Mouse (Mus musculus) heart, adult 9 months (tissue): ENCODE results near the gene Rpl37.
A peak's percentile ranks its signal among the peaks of the same experiment; 100 is the strongest.

Source experiments
- DNase-seq, 2 experiments: peaks; one replicate each; pipeline ENCODE4 v3.0.0; 2022; ENCODE audit warnings: low spot score in 2 of 2

Gene Rpl37

DNA sequence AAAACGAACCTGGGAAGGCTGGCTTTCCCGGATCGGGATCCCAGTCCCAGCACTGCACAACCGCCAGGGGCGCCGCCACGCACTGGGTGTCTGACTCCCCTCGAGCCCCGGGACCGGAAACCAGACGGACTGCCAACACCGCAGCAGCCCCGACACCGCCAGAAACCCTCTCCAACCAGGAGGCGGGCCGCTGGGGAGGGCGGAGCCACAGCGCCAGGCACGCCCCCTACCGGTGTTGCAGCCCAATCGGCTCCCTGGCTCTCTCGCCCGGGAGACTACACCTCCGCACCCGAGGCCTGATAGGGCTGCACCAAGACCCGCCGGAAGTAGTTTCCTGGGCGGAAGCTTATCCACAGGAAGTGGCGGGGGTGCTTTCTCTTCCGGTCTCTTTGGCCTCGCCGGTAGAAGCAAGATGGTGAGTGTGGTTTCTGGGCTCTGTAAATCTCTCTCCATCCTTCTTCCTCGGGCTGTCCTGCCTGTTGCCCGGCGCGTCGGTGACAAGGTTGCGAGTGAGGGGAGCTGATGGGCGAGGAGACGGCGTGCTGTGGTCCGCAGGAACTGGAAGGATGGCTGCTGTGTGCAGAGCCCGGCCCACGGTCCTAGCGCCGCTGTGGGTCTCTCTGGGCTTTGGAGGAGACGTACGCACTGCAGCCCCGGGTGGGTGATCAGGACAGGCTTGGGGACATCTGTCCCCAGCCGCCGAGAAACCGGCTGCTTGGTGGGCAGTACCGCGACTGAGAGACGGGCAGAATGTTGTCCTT is at the start of gene Rpl37:
TSS of gene Rpl37 (plus strand) at position 376 of the 761 bp plus-strand sequence.
- peak; percentile 99 for DNase-seq

- peak; percentile 27 to 36 for DNase-seq
Measured at GRCm38 (mm10) chr15:5068801-5069518, 47.5 kb upstream of the Rpl37 start.

GRCm38 (mm10) chr15:5081235-5081634 is 35.2 kb upstream of the Rpl37 start:
- DNase-seq = no peak

GRCm38 (mm10) chr15:5086162-5086561 is 30.3 kb upstream of the Rpl37 start:
- no peak for DNase-seq

GRCm38 (mm10) chr15:5088850-5089608 is 27.4 kb upstream of the Rpl37 start:
- DNase-seq = no peak

- DNase-seq = no peak
Measured at GRCm38 (mm10) chr15:5090131-5090530, 26.3 kb upstream of the Rpl37 start.

GRCm38 (mm10) chr15:5095534-5096301 is 20.7 kb upstream of the Rpl37 start:
- no peak for DNase-seq

- DNase-seq = no peak
Measured at GRCm38 (mm10) chr15:5097376-5097775, 19.1 kb upstream of the Rpl37 start.

- no peak for DNase-seq
Measured at GRCm38 (mm10) chr15:5102312-5102711, 14.1 kb upstream of the Rpl37 start.

DNA sequence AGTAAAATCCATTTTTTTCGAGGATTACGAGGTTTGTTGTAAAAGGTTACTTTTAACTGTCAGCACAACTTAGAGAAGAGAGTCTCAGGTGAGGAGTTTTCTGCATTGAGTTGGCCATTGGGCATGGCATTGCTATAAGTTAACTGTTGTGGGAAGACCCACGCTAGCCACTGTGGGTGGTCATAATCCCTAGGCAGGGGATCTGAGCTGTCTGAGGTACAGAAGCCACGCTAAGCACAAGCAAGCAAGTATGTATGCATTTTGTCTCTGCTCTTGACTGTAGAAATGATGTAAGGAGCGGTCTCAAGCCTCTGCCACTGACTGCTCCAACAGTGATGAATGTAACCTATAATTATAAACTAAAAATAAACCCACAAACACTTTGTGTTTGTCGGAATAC is 10.6 kb upstream of the Rpl37 start:
- DNase-seq = no peak

DNA sequence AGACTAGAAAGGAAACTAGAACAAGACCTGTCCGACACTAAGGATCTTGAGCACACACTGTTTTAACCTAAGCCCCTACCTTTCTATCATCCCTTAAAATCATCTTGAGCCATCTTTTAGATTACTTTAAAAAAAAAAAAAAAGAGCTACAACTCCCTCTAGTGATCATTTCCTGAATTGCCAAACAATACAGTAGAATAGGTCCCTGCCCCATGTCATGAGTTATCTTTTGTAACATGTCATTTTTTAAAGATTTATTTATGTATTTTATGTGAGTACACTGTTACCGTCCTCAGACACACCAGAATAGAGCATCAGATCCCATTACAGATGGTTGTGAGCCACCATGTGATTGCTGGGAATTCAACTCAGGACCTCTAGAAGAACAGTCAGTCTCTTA is 10.2 kb upstream of the Rpl37 start:
- DNase-seq = no peak

DNA sequence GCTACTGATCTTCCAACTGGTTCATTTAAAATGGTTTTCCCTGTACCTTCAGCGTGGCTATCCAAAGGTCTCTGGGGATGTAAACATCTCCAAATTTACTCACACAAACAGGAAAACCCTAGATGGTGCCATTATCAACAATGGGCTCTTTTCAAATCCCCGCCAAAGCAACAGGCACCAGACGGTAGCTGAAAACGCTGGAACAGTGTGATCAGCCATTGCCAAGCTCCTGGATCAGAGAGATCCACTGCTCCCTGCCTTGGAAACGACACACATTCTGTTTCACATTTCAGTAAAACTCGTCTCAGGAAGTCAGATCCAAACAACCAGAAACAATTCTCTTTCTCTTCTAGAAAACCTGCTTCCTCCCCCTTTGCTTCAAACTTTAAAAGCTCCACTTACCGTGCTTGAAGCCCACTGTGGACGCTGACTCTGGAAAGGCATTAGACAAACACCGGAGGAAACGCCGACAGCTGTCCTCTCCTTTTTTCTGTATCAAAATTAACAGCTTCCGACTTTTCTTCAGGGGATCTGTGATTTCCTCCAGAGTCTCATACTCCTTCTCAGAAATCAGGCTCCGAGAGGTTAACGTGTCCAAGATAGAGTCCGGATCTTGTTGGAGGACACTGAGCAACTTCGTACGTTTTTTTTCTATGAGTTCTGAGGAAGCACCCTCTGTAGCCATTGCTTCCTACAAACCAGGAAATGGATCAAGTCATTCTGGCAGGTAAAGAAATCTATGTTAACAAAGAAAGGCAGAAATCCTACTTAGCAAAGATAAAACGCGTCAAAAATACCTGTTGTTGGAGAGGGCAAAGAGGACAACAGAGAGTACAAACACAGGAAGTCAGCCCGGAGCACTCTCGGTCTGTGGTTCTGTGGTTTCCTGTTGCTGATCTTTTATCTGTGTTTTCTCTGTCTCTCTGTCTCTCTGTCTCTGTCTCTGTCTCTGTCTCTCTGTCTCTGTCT is 8.5 kb upstream of the Rpl37 start, which contains the start of gene Card6:
TSS of gene Card6 (minus strand) at position 854 of the 969 bp plus-strand sequence.
- DNase-seq = peak; percentile 28 to 38

- no peak for DNase-seq
Measured at GRCm38 (mm10) chr15:5108655-5109040, 7.8 kb upstream of the Rpl37 start.

DNA sequence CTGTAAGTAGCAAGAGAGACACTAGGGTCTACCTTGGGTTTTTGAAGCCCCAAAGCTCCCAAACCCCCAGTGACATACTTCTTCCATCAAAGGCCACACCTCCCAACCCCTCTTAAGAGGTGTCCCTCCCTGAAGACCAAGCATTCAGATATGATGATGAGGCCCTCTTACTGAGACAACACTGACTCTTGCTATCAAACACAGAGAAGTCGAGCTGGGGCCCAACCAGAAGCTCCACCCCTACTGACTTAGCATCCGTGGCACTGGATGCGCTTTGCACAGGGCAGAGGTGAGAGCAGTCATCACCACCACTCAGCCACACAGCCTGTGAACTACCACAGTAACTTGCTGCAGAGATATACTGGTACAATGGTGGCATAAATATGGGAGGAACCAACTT is 3.8 kb upstream of the Rpl37 start:
- no peak for DNase-seq

DNA sequence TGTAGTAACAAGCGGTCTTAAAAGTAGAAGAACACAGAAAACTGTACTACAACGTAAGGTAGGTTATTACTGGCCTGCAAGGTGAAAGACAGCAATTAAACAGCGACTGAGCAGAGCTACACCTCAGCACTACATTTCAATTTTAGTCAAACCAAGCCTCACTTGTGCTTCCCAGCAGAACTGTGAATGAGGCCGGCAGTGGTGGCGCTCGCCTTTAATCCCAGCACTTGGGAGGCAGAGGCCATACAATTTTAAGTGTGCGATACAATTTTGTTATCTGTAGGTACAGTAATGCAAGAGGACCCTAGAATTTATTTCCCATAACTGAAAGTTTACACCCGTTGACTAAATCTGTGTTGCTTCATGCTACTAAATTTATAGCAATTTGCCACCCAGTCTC is 1.3 kb upstream of the Rpl37 start:
- no peak for DNase-seq

DNA sequence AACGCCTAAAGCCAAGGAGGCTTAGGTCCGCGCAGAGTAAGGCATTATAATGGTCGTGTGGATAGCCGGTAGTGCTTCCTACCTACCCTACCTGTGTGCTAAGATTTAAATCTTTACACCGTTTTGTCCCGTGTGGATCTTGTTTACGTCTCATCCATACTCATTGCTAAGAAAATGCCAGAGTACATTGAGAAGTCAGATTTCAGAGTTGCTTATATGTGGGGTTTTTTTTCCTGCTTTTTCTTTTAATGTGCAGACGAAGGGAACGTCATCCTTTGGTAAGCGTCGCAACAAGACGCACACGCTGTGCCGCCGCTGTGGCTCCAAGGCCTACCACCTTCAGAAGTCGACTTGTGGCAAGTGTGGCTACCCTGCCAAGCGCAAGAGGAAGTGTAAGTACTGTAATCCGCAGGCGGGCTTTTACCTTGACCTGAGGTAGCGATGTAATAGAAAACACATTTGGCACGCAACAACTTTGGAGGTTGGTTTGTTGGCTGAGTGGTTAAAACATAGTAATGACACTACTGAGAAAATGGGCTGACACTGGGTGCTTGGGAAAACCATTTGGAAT is 671 bp downstream of the Rpl37 start:
- no peak for DNase-seq

- no peak for DNase-seq
Measured at GRCm38 (mm10) chr15:5118626-5119025, 2.2 kb downstream of the Rpl37 start.

DNA sequence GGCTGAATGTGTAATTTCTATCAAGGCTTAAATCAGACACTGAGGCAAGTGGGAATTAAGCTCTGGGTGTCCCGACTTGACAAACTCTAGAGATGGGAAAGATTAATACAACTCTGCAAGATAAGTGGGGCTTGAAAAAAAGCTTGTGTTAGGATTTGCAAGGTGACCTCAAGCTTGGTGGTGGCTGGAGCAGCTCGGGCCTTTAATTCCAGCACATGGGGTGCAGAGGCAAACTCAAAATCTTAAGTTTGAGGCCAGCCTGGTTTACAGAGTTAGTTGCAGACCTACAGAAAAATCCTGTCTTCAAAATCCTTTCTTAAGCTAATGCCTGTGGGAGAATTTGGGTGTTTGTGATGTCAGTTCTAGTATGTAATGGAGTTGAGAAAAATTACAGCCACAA is 2.7 kb downstream of the Rpl37 start:
- DNase-seq = no peak

- DNase-seq = no peak
Measured at GRCm38 (mm10) chr15:5119707-5120106, 3.3 kb downstream of the Rpl37 start.
